Mouse (Mus musculus) hindbrain, embryonic 13.5 days (tissue): ENCODE data around the gene Tcaf2. TPM values are rescaled to one million over a fixed set of nuclear protein-coding genes. Genes with fewer than 3 reads are reported as not detected.

Experiments
- ATAC-seq: fragments of 200-750 bp; cut with Nextera tagmentation; 2 replicates; pipeline ENCODE4 v1.8.0; 2017; ENCODE audit warnings: moderate TSS enrichment; ENCODE audit not compliant: low FRiP score
- H3K27ac ChIP-seq: fragments of 300-500 bp; sonication (generic); 2 replicates; pipeline ENCODE4 v1.5.1; 2015; ENCODE audit warnings: inconsistent platforms, mild to moderate bottlenecking, moderate library complexity
- H3K27me3 ChIP-seq: fragments of 300-500 bp; sonication (generic); 2 replicates; pipeline ENCODE4 v1.6.1; 2015; ENCODE audit warnings: mild to moderate bottlenecking, inconsistent platforms
- H3K36me3 ChIP-seq: fragments of 300-500 bp; sonication (generic); 2 replicates; pipeline ENCODE4 v1.6.1; 2015; ENCODE audit warnings: mild to moderate bottlenecking, inconsistent platforms
- H3K4me1 ChIP-seq: fragments of 300-500 bp; sonication (generic); replicated peaks from 2 replicates; pipeline ENCODE4 v1.6.1; 2015; ENCODE audit warnings: inconsistent platforms
- H3K4me2 ChIP-seq: fragments of 300-500 bp; sonication (generic); 2 replicates; pipeline ENCODE4 v1.6.1; 2015; ENCODE audit warnings: inconsistent platforms, mild to moderate bottlenecking, moderate library complexity
- H3K4me3 ChIP-seq: fragments of 300-500 bp; sonication (generic); 2 replicates; pipeline ENCODE4 v1.5.1; 2015; ENCODE audit warnings: mild to moderate bottlenecking, inconsistent platforms
- H3K9ac ChIP-seq: fragments of 300-500 bp; sonication (generic); 2 replicates; pipeline ENCODE4 v1.6.1; 2015; ENCODE audit warnings: mild to moderate bottlenecking, inconsistent platforms
- H3K9me3 ChIP-seq: fragments of 300-500 bp; sonication (generic); 2 replicates; pipeline ENCODE4 v1.6.1; 2016; ENCODE audit warnings: inconsistent platforms
- WGBS: fragments of 180-500 bp; shearing (Covaris S2); methylation state at CpG from one replicate; pipeline ENCODE4 v1.1.7; 2015; 5-methylcytosine and 5-hydroxymethylcytosine counted together
- polyA plus RNA-seq: library from polyadenylated mRNA; unstranded; fragments of >200 nt; fragmentation: Nextera tagmentation; extraction: Ambion mirVana; gene quantifications from 2 replicates; pipeline ENCODE4 v1.2.1, GENCODE M21; 2015

Gene Tcaf2
- 2.1 and 2.4 TPM in 2 replicates for polyA plus RNA-seq

- H3K36me3 ChIP-seq, result no peaks in the 10 kb centered on the region
- H3K27ac ChIP-seq, result no peak within 1 kb of the TSS
- WGBS, result under 1% methylated on average over 23 of the region's 23 CpGs
- peaks cover 8% of the 10 kb centered on the region; the same call in 1 of the 2 replicates for H3K4me1 ChIP-seq
- H3K4me2 ChIP-seq, result peak within 1 kb of the TSS; percentile 67
- H3K27me3 ChIP-seq, result no peaks in the 10 kb centered on the region; the same call in 1 of the 2 replicates
- peak within 1 kb of the TSS; percentile 51; the same call in 1 of the 2 replicates for H3K9ac ChIP-seq
- H3K4me3 ChIP-seq, result peak within 1 kb of the TSS; percentile 42
- H3K9me3 ChIP-seq, result no peaks in the 10 kb centered on the region
- ATAC-seq, result peak; percentile 97
Measured at GRCm38 (mm10) chr6:42644912-42645549, at the start of gene Tcaf2. Tcaf2 (minus strand) TSS chr6:42645254.

GRCm38 (mm10) chr6:42692517-42693190 is 47.6 kb upstream of the Tcaf2 start:
- Histone ChIP-seq H3K4me3 (peak overlapping the region; percentile 83), H3K4me1 (peaks cover 34% of the 10 kb centered on the region), H3K27me3 (no peaks in the 10 kb centered on the region), H3K9ac (peak overlapping the region; percentile 96), H3K4me2 (peak overlapping the region; percentile 76), H3K27ac (peak overlapping the region; percentile 99), H3K36me3 (peaks cover 25% of the 10 kb centered on the region), H3K9me3 (0 out of 2 replicates have a peak, but pooled peaks cover under 1% of the 10 kb centered on the region)
- WGBS, result under 1% methylated on average over 32 of the region's 32 CpGs
- ATAC-seq, result peak; percentile 93

DNA sequence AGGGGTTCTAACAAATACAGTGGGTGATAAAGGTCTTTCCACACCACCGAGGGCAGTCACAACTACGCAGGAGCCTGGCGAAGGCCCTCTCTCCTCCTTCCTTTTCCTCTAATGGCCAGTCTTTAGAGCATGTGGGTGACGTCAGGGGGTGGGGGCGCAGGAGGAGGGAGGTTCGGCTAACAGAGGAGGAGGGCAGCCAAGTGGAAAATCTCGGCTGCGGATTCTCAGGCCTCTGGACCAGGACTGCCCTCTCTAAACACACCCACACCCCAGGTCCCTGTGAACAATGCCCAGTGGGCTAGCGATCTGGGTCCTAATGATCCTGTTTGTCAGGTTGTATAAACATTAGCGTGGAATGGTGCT is 47.1 kb upstream of the Tcaf2 start:
- Histone ChIP-seq H3K4me1 (peaks cover 34% of the 10 kb centered on the region), H3K9me3 (no peaks in the 10 kb centered on the region), H3K4me2 (peak overlapping the region; percentile 76), H3K36me3 (peaks cover 26% of the 10 kb centered on the region), H3K27me3 (no peaks in the 10 kb centered on the region), H3K4me3 (peak overlapping the region; percentile 83), H3K9ac (peak overlapping the region; percentile 96), H3K27ac (peak overlapping the region; percentile 99)
- 0% methylated on average over 10 of the region's 10 CpGs for WGBS
- peak; percentile 90 for ATAC-seq

- Histone ChIP-seq H3K27ac (no peak overlapping the region), H3K4me2 (no peak overlapping the region), H3K9me3 (no peaks in the 10 kb centered on the region), H3K9ac (no peak overlapping the region), H3K36me3 (peaks cover 35% of the 10 kb centered on the region), H3K4me3 (no peak overlapping the region), H3K4me1 (peaks cover 31% of the 10 kb centered on the region), H3K27me3 (no peaks in the 10 kb centered on the region)
- ATAC-seq, result no peak
Measured at GRCm38 (mm10) chr6:42689761-42690160, 44.7 kb upstream of the Tcaf2 start.

- no peak overlapping the region for H3K27ac ChIP-seq
- WGBS, result 96% methylated on average over 5 of the region's 5 CpGs
Measured at GRCm38 (mm10) chr6:42687907-42688306, 42.9 kb upstream of the Tcaf2 start.

GRCm38 (mm10) chr6:42680077-42680476 is 35.0 kb upstream of the Tcaf2 start:
- 88% methylated on average over 7 of the region's 7 CpGs for WGBS
- H3K36me3 ChIP-seq, result peaks cover 78% of the 10 kb centered on the region
- no peak for ATAC-seq

More at GRCm38 (mm10) chr6:42687907-42688306, 42.9 kb upstream of the Tcaf2 start:
- Histone ChIP-seq H3K4me1 (peaks cover 26% of the 10 kb centered on the region), H3K9me3 (no peaks in the 10 kb centered on the region), H3K4me3 (no peak overlapping the region), H3K36me3 (peaks cover 48% of the 10 kb centered on the region), H3K9ac (no peak overlapping the region), H3K27me3 (no peaks in the 10 kb centered on the region), H3K4me2 (no peak overlapping the region)
- ATAC-seq, result no peak

GRCm38 (mm10) chr6:42676011-42676410 is 31.0 kb upstream of the Tcaf2 start:
- over 99% methylated on average over 3 of the region's 3 CpGs for WGBS
- H3K9ac ChIP-seq, result no peak overlapping the region
- no peak overlapping the region for H3K4me2 ChIP-seq
- H3K36me3 ChIP-seq, result peaks cover 89% of the 10 kb centered on the region
- no peak overlapping the region for H3K4me3 ChIP-seq
- no peak overlapping the region for H3K27ac ChIP-seq
- H3K9me3 ChIP-seq, result no peaks in the 10 kb centered on the region
- H3K27me3 ChIP-seq, result no peaks in the 10 kb centered on the region
- no peaks in the 10 kb centered on the region for H3K4me1 ChIP-seq
- no peak for ATAC-seq

More at GRCm38 (mm10) chr6:42680077-42680476, 35.0 kb upstream of the Tcaf2 start:
- no peaks in the 10 kb centered on the region for H3K4me1 ChIP-seq
- no peak overlapping the region for H3K4me3 ChIP-seq
- no peak overlapping the region for H3K27ac ChIP-seq
- no peaks in the 10 kb centered on the region for H3K9me3 ChIP-seq
- no peaks in the 10 kb centered on the region for H3K27me3 ChIP-seq
- H3K4me2 ChIP-seq, result no peak overlapping the region
- H3K9ac ChIP-seq, result no peak overlapping the region

DNA sequence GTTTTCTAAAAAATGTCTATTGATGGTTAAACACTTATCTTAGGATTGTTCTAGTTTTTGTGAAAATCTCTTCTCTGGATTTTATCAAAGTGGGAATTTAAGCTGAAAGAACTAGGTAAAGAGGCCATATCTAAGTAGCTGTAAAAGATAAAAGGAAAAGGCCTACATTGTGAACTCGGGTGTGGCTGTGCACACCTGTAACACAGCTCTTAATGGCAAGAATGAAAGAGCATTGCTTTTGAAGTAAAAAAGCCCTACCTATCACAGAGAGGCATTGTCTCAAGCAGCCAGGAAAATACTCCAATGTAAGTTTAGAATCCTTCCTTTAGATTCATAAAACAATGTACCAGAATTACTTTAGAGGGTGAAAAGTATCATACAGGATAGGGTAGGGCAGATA is 26.7 kb upstream of the Tcaf2 start:
- Histone ChIP-seq H3K4me2 (no peak overlapping the region), H3K27ac (no peak overlapping the region), H3K4me3 (no peak overlapping the region), H3K27me3 (no peaks in the 10 kb centered on the region), H3K36me3 (peaks cover 57% of the 10 kb centered on the region), H3K4me1 (no peaks in the 10 kb centered on the region), H3K9ac (no peak overlapping the region), H3K9me3 (no peaks in the 10 kb centered on the region)
- no peak for ATAC-seq
- WGBS, result 93% methylated on average over 1 of the region's 1 CpGs

DNA sequence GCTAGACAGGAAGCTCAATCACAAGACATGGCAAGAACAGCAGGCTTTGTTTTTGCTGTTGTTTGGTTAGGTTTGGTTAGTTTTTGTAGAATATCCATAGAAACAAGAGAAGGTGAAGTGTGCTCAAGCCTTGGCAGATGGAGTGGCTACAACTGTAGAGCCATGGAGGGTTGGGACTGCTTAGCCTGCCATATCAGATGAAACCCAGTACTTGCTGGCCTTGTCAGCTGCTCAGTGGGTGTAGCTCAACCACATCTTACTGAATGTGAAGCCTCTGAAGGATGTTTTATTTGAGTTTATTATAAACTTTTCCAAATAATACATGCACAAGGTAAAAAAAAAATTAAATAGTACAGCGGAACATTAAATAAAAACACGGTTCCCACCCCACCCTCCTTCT is 22.7 kb upstream of the Tcaf2 start:
- no peak for ATAC-seq
- no peak overlapping the region for H3K4me3 ChIP-seq
- H3K9me3 ChIP-seq, result no peaks in the 10 kb centered on the region
- no peak overlapping the region for H3K27ac ChIP-seq
- H3K9ac ChIP-seq, result no peak overlapping the region
- H3K36me3 ChIP-seq, result peaks cover 17% of the 10 kb centered on the region
- 97% methylated on average over 2 of the region's 2 CpGs for WGBS
- H3K4me1 ChIP-seq, result no peaks in the 10 kb centered on the region
- no peak overlapping the region for H3K4me2 ChIP-seq
- H3K27me3 ChIP-seq, result no peaks in the 10 kb centered on the region

DNA sequence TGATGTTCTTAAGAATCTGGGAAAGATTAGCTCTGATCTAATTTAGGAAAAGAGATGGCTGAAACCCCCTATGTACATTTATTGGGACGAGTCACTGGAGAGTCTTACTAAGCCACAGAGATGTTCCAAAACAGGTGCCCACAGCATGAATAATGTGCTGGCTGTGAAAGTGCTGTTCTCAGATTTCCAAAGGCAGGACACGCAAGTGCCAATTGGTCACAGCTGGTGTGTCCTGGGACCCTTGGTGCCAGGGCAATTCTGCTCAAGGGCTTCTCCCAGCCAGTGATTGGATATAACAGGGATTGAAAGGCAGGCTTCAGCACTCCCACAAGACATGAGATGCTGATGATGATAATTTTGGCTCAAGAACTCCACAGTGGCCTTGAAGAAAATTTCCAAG is 16.7 kb upstream of the Tcaf2 start:
- no peak for ATAC-seq
- H3K4me3 ChIP-seq, result no peak overlapping the region
- H3K4me1 ChIP-seq, result no peaks in the 10 kb centered on the region
- H3K4me2 ChIP-seq, result no peak overlapping the region
- no peak overlapping the region for H3K27ac ChIP-seq
- 64% methylated on average over 2 of the region's 2 CpGs for WGBS
- no peaks in the 10 kb centered on the region for H3K27me3 ChIP-seq
- H3K36me3 ChIP-seq, result no peaks in the 10 kb centered on the region
- H3K9ac ChIP-seq, result no peak overlapping the region
- H3K9me3 ChIP-seq, result no peaks in the 10 kb centered on the region

DNA sequence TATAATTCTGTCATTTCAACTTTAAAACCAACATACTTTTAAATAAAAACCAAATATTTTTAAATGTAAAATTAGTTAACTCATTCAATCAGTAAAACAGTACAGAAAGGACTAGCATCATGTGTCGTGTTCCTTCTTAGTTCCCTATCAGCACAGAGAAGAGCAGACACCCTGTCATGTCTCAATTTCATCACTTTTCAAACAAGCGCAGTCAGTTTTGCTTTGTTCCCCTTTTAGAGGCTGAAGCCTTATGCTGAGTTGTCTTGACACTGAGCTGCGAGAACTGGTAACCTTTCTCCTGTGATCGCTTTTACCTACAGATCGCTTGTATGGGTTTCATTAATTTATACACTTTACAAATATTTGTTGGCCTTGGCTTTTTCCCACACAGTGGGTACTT is 10.7 kb downstream of the Tcaf2 start:
- 78% methylated on average over 5 of the region's 5 CpGs for WGBS
- ATAC-seq, result no peak

GRCm38 (mm10) chr6:42631395-42631794 is 13.7 kb downstream of the Tcaf2 start:
- Histone ChIP-seq H3K4me1 (no peaks in the 10 kb centered on the region), H3K36me3 (no peaks in the 10 kb centered on the region), H3K9me3 (no peaks in the 10 kb centered on the region), H3K27ac (no peak overlapping the region), H3K27me3 (no peaks in the 10 kb centered on the region), H3K9ac (no peak overlapping the region), H3K4me2 (no peak overlapping the region), H3K4me3 (no peak overlapping the region)
- 80% methylated on average over 4 of the region's 4 CpGs for WGBS
- no peak for ATAC-seq

More for the DNA sequence above, 10.7 kb downstream of the Tcaf2 start:
- H3K9ac ChIP-seq, result no peak overlapping the region
- no peaks in the 10 kb centered on the region for H3K9me3 ChIP-seq
- H3K36me3 ChIP-seq, result no peaks in the 10 kb centered on the region
- no peak overlapping the region for H3K4me3 ChIP-seq
- H3K27me3 ChIP-seq, result no peaks in the 10 kb centered on the region
- no peaks in the 10 kb centered on the region for H3K4me1 ChIP-seq
- no peak overlapping the region for H3K4me2 ChIP-seq
- no peak overlapping the region for H3K27ac ChIP-seq

- Histone ChIP-seq H3K4me1 (no peaks in the 10 kb centered on the region), H3K27me3 (no peaks in the 10 kb centered on the region), H3K36me3 (no peaks in the 10 kb centered on the region), H3K27ac (no peak overlapping the region), H3K4me3 (no peak overlapping the region), H3K4me2 (no peak overlapping the region), H3K9ac (no peak overlapping the region), H3K9me3 (no peaks in the 10 kb centered on the region)
- WGBS, result 82% methylated on average over 2 of the region's 2 CpGs
- ATAC-seq, result no peak
Measured at GRCm38 (mm10) chr6:42616904-42617303, 28.1 kb downstream of the Tcaf2 start.
